Mouse (Mus musculus) cerebral cortex, adult 2 months (tissue): ENCODE measurements around the gene Gpr182.

Experiments
- WGBS: fragments of 180-500 bp; shearing (Covaris S2); methylation state at CpG from one replicate; pipeline ENCODE4 v1.1.7; 2018; 5-methylcytosine and 5-hydroxymethylcytosine counted together

Gpr182 gene

GRCm38 (mm10) chr10:127751548-127751947 is at the start of gene Gpr182:
Gpr182 (minus strand) TSS chr10:127751732.
- WGBS: 68% methylated on average over 8 of the region's 8 CpGs

- WGBS: 86% methylated on average over 6 of the region's 6 CpGs
Observed at GRCm38 (mm10) chr10:127800891-127801290, 49.4 kb upstream of the Gpr182 start, which contains the start of gene Rdh16. Rdh16 (plus strand) TSS chr10:127801152.

GRCm38 (mm10) chr10:127799295-127799694 is 47.8 kb upstream of the Gpr182 start:
- 82% methylated on average over 1 of the region's 1 CpGs for WGBS

- 75% methylated on average over 1 of the region's 1 CpGs for whole genome bisulfite sequencing
Observed at GRCm38 (mm10) chr10:127785411-127785810, 33.9 kb upstream of the Gpr182 start.

GRCm38 (mm10) chr10:127782321-127782720 is 30.8 kb upstream of the Gpr182 start:
- WGBS: 97% methylated on average over 17 of the region's 17 CpGs

- 88% methylated on average over 2 of the region's 2 CpGs for WGBS
Observed at GRCm38 (mm10) chr10:127776011-127776410, 24.5 kb upstream of the Gpr182 start, which contains the start of gene Rdh9. Rdh9 (plus strand) TSS chr10:127776386.

- 77% methylated on average over 1 of the region's 1 CpGs for WGBS
Observed at GRCm38 (mm10) chr10:127766564-127766963, 15.0 kb upstream of the Gpr182 start.

- 69% methylated on average over 12 of the region's 12 CpGs for WGBS
Observed at GRCm38 (mm10) chr10:127763914-127764680, 12.6 kb upstream of the Gpr182 start.

- WGBS: 91% methylated on average over 10 of the region's 10 CpGs
Observed at GRCm38 (mm10) chr10:127762926-127763325, 11.4 kb upstream of the Gpr182 start.

GRCm38 (mm10) chr10:127759181-127760110 is 7.9 kb upstream of the Gpr182 start, which contains the start of the genes Rdh1 and Rdh16f1:
Rdh1 (plus strand) TSS chr10:127759721.
Rdh16f1 (plus strand) TSS chr10:127759787.
- 81% methylated on average over 9 of the region's 9 CpGs for WGBS

- 47% methylated on average over 18 of the region's 18 CpGs for WGBS
Observed at GRCm38 (mm10) chr10:127755770-127756468, 4.4 kb upstream of the Gpr182 start.

- WGBS: 63% methylated on average over 3 of the region's 3 CpGs
Observed at GRCm38 (mm10) chr10:127755246-127755645, 3.7 kb upstream of the Gpr182 start.

- 64% methylated on average over 6 of the region's 6 CpGs for WGBS
Observed at GRCm38 (mm10) chr10:127754566-127755166, 3.1 kb upstream of the Gpr182 start.

- 50% methylated on average over 24 of the region's 24 CpGs for WGBS
Observed at GRCm38 (mm10) chr10:127750136-127750777, 1.3 kb downstream of the Gpr182 start.

- 25% methylated on average over 8 of the region's 8 CpGs for WGBS
Observed at GRCm38 (mm10) chr10:127748847-127749612, 2.5 kb downstream of the Gpr182 start.

- WGBS: 88% methylated on average over 8 of the region's 8 CpGs
Observed at GRCm38 (mm10) chr10:127747254-127747653, 4.3 kb downstream of the Gpr182 start.

GRCm38 (mm10) chr10:127745886-127746285 is 5.6 kb downstream of the Gpr182 start:
- WGBS: 77% methylated on average over 5 of the region's 5 CpGs

- 61% methylated on average over 5 of the region's 5 CpGs for WGBS
Observed at GRCm38 (mm10) chr10:127744661-127745060, 6.9 kb downstream of the Gpr182 start.

GRCm38 (mm10) chr10:127739661-127740161 is 11.8 kb downstream of the Gpr182 start:
- WGBS: 1% methylated on average over 45 of the region's 55 CpGs
